Mouse (Mus musculus): ENCODE data around the gene Cnih2.

DNA sequence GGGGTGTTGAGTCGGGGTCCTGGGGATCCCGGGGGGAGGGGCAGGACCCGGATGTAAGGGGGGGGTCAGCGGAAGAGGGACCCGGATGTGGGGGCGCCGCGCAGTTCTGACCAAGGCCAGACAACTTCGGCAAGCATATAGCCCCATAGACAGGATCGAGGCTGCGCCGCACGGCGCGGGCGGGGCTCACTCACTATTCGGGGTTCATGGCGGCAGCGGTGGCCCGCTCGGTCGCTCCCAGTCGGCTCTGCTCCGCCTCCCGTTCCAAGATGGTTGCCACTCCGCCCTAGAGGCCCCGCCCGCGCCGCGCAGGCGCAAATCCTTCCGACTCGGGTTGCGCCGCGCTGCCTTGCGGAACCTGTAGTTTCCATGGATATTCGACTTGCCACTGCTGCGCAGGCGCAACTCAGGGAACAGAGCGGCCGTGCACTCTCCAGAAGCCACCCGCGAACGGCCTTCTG is 8.4 kb upstream of the Cnih2 start, which contains the start of gene Rab1b:
- TF ChIP-seq CTCF (IDR thresholded peaks at IDR 0.05; ENCODE audit: extremely low read depth, insufficient read depth, low read length): no peak
- no peak; the same call in 1 of the 2 replicates for TF ChIP-seq POLR2A (IDR thresholded peaks at IDR 0.05; ENCODE audit: extremely low read depth, insufficient read depth, low read length)
